Mouse (Mus musculus) liver, embryonic 16.5 days (tissue): Measurements from ENCODE around the gene Havcr1. TPM values are rescaled to one million over a fixed set of nuclear protein-coding genes. Genes with fewer than 3 reads are reported as not detected.
A peak's percentile ranks its signal among the peaks of the same experiment; 100 is the strongest.
"Not testable (repeated sequence)": the region's sequence is repeated elsewhere in the genome, so short reads cannot be mapped to it uniquely, and the experiment has no call there.

Experiments used
- ATAC-seq: fragments of 200-750 bp; cut with Nextera tagmentation; 2 replicates; pipeline ENCODE4 v1.8.0; 2017; ENCODE audit warnings: low read depth, mild to moderate bottlenecking, moderate number of reproducible peaks, moderate library complexity
- H3K27ac ChIP-seq: fragments of 300-500 bp; sonication (generic); 2 replicates; pipeline ENCODE4 v1.5.1; 2014; ENCODE audit warnings: mild to moderate bottlenecking, low read length
- H3K27me3 ChIP-seq: fragments of 300-500 bp; sonication (generic); 2 replicates; pipeline ENCODE4 v1.6.1; 2014; ENCODE audit warnings: low read depth, low read length, mixed read lengths; ENCODE audit not compliant: control insufficient read depth, insufficient read depth
- H3K36me3 ChIP-seq: fragments of 300-500 bp; sonication (generic); 2 replicates; pipeline ENCODE4 v1.6.1; 2014; ENCODE audit warnings: mild to moderate bottlenecking; ENCODE audit not compliant: control insufficient read depth, insufficient read depth
- H3K4me1 ChIP-seq: fragments of 300-500 bp; sonication (generic); 2 replicates; pipeline ENCODE4 v1.6.1; 2014; ENCODE audit warnings: low read depth, low read length, mixed read lengths; ENCODE audit not compliant: control insufficient read depth
- H3K4me2 ChIP-seq: fragments of 300-500 bp; sonication (generic); 2 replicates; pipeline ENCODE4 v1.6.1; 2014; ENCODE audit warnings: low read depth, low read length, mixed read lengths
- H3K4me3 ChIP-seq: fragments of 300-500 bp; sonication (generic); 2 replicates; pipeline ENCODE4 v1.5.1; 2014; ENCODE audit warnings: low read depth, mild to moderate bottlenecking, low read length
- H3K9ac ChIP-seq: fragments of 300-500 bp; sonication (generic); 2 replicates; pipeline ENCODE4 v1.6.1; 2014; ENCODE audit warnings: low read depth, low read length
- H3K9me3 ChIP-seq: fragments of 300-500 bp; sonication (generic); replicated peaks from 2 replicates; pipeline ENCODE4 v1.6.1; 2016; ENCODE audit warnings: low read length; ENCODE audit not compliant: control insufficient read depth
- WGBS: fragments of 180-500 bp; shearing (Covaris S2); extraction: QIAGEN DNeasy Blood & Tissue Kit; methylation state at CpG from one replicate; pipeline ENCODE4 v1.1.7; 2014; ENCODE audit not compliant: insufficient replicate concordance; 5-methylcytosine and 5-hydroxymethylcytosine counted together
- polyA plus RNA-seq: library from polyadenylated mRNA; unstranded; fragments of >200 nt; fragmentation: Nextera tagmentation; extraction: Ambion mirVana; gene quantifications from 2 replicates; pipeline ENCODE4 v1.2.1, GENCODE M21; 2015

Havcr1 gene
- 0.06 and 0.14 TPM in 2 replicates for polyA plus RNA-seq

- not testable (repeated sequence) for H3K36me3 ChIP-seq, H3K9me3 ChIP-seq, H3K27me3 ChIP-seq, H3K27ac ChIP-seq, H3K4me1 ChIP-seq, H3K4me3 ChIP-seq, H3K4me2 ChIP-seq, H3K9ac ChIP-seq
- ATAC-seq, result 0 out of 2 replicates have a peak, but pooled peaks have one; percentile 7
- 73% methylated on average over 1 of the region's 1 CpGs for WGBS
Measured at GRCm38 (mm10) chr11:46735076-46735475, at the start of gene Havcr1. Gene Havcr1, plus strand, starts transcription at chr11:46735080.

GRCm38 (mm10) chr11:46690136-46690535, 44.7 kb upstream of the Havcr1 start:
- H3K36me3 ChIP-seq, result no peaks in the 10 kb centered on the region
- no peak for ATAC-seq
- H3K4me1 ChIP-seq, result no peaks in the 10 kb centered on the region
- no peak overlapping the region for H3K27ac ChIP-seq
- no peak overlapping the region for H3K4me2 ChIP-seq
- no peaks in the 10 kb centered on the region for H3K27me3 ChIP-seq
- H3K4me3 ChIP-seq, result no peak overlapping the region
- H3K9ac ChIP-seq, result no peak overlapping the region
- H3K9me3 ChIP-seq, result no peaks in the 10 kb centered on the region
- 48% methylated on average over 2 of the region's 2 CpGs for WGBS

GRCm38 (mm10) chr11:46695849-46696248, 39.0 kb upstream of the Havcr1 start:
- H3K36me3 ChIP-seq, H3K9me3 ChIP-seq, H3K4me1 ChIP-seq, H3K4me3 ChIP-seq, H3K9ac ChIP-seq, H3K27ac ChIP-seq, H3K27me3 ChIP-seq, H3K4me2 ChIP-seq: not testable (repeated sequence)
- WGBS, result 36% methylated on average over 2 of the region's 2 CpGs
- peak; percentile 61; the same call in 1 of the 2 replicates for ATAC-seq

GRCm38 (mm10) chr11:46697433-46698277, 37.2 kb upstream of the Havcr1 start:
- WGBS, result 49% methylated on average over 5 of the region's 5 CpGs
- H3K4me1 ChIP-seq, result no peaks in the 10 kb centered on the region
- H3K4me2 ChIP-seq, result 0 out of 2 replicates have a peak overlapping the region, but pooled peaks have one; percentile 11
- H3K4me3 ChIP-seq, result peak overlapping the region; percentile 16; the same call in 1 of the 2 replicates
- no peaks in the 10 kb centered on the region for H3K9me3 ChIP-seq
- no peaks in the 10 kb centered on the region for H3K27me3 ChIP-seq
- H3K27ac ChIP-seq, result no peak overlapping the region; the same call in 1 of the 2 replicates
- no peak overlapping the region for H3K9ac ChIP-seq
- ATAC-seq, result no peak
- no peaks in the 10 kb centered on the region for H3K36me3 ChIP-seq

- H3K9me3 ChIP-seq, result no peaks in the 10 kb centered on the region
- no peaks in the 10 kb centered on the region for H3K36me3 ChIP-seq
- no peaks in the 10 kb centered on the region for H3K4me1 ChIP-seq
- 55% methylated on average over 6 of the region's 6 CpGs for WGBS
- 0 out of 2 replicates have a peak overlapping the region, but pooled peaks have one; percentile 11 for H3K4me2 ChIP-seq
- H3K4me3 ChIP-seq, result peak overlapping the region; percentile 7; the same call in 1 of the 2 replicates
- no peak overlapping the region for H3K9ac ChIP-seq
- no peak for ATAC-seq
- H3K27me3 ChIP-seq, result no peaks in the 10 kb centered on the region
- no peak overlapping the region for H3K27ac ChIP-seq
Measured at GRCm38 (mm10) chr11:46698278-46698655, 36.6 kb upstream of the Havcr1 start.

GRCm38 (mm10) chr11:46698830-46699229, 36.0 kb upstream of the Havcr1 start:
- no peaks in the 10 kb centered on the region for H3K36me3 ChIP-seq
- H3K4me1 ChIP-seq, result no peaks in the 10 kb centered on the region
- no peaks in the 10 kb centered on the region for H3K27me3 ChIP-seq
- ATAC-seq, result peak; percentile 63
- H3K27ac ChIP-seq, result 0 out of 2 replicates have a peak overlapping the region, but pooled peaks have one; percentile 10
- H3K9me3 ChIP-seq, result no peaks in the 10 kb centered on the region
- H3K4me2 ChIP-seq, result no peak overlapping the region
- H3K4me3 ChIP-seq, result no peak overlapping the region
- WGBS, result 46% methylated on average over 5 of the region's 5 CpGs
- H3K9ac ChIP-seq, result no peak overlapping the region

- ATAC-seq, result peak; percentile 58
- Histone ChIP-seq H3K27ac (0 out of 2 replicates have a peak within 1 kb of the TSS, but pooled peaks have one; percentile 12), H3K9me3 (no peaks in the 10 kb centered on the region), H3K36me3 (no peaks in the 10 kb centered on the region), H3K4me3 (peak within 1 kb of the TSS; percentile 9; the same call in 1 of the 2 replicates), H3K4me1 (no peaks in the 10 kb centered on the region), H3K27me3 (no peaks in the 10 kb centered on the region), H3K9ac (no peak within 1 kb of the TSS), H3K4me2 (no peak within 1 kb of the TSS)
- 41% methylated on average over 6 of the region's 6 CpGs for WGBS
Measured at GRCm38 (mm10) chr11:46706664-46707356, 28.1 kb upstream of the Havcr1 start, which contains the start of gene Timd2. Gene Timd2, minus strand, starts transcription at chr11:46707061.

- H3K4me1 ChIP-seq, result no peaks in the 10 kb centered on the region
- H3K27ac ChIP-seq, result no peak overlapping the region
- ATAC-seq, result no peak
- no peaks in the 10 kb centered on the region for H3K36me3 ChIP-seq
- no peak overlapping the region for H3K4me2 ChIP-seq
- H3K9me3 ChIP-seq, result no peaks in the 10 kb centered on the region
- no peak overlapping the region for H3K4me3 ChIP-seq
- no peaks in the 10 kb centered on the region for H3K27me3 ChIP-seq
- no peak overlapping the region for H3K9ac ChIP-seq
- WGBS, result 60% methylated on average over 11 of the region's 11 CpGs
Measured at GRCm38 (mm10) chr11:46731541-46732070, 3.3 kb upstream of the Havcr1 start.
